Mouse (Mus musculus) embryonic fibroblast, embryonic 13.5 days (primary cell): ENCODE data around the gene Hdc.

Experiments
- CTCF ChIP-seq: IDR thresholded peaks from 2 replicates; pipeline ENCODE4 v1.5.1; 2011; ENCODE audit warnings: mild to moderate bottlenecking, control low read depth, low read length, moderate library complexity, borderline replicate concordance; ENCODE audit not compliant: insufficient read depth
- POLR2A ChIP-seq: IDR thresholded peaks from 2 replicates; pipeline ENCODE4 v1.6.1; 2011; ENCODE audit warnings: low read depth, mild to moderate bottlenecking, control low read depth, low read length, moderate library complexity

- TF ChIP-seq CTCF (no peak), POLR2A (no peak)
These were observed 59.0 kb downstream of the Hdc start for GRCm38 (mm10) chr2:126560094-126560493.
